Mouse (Mus musculus): ENCODE measurements at regions not wholly inside any gene's neighbourhood (a gene's known extent, or its start where the extent isn't known, plus 50 kb on each side); places are given as distances from the start of the nearest gene placed in this dataset.

DNA sequence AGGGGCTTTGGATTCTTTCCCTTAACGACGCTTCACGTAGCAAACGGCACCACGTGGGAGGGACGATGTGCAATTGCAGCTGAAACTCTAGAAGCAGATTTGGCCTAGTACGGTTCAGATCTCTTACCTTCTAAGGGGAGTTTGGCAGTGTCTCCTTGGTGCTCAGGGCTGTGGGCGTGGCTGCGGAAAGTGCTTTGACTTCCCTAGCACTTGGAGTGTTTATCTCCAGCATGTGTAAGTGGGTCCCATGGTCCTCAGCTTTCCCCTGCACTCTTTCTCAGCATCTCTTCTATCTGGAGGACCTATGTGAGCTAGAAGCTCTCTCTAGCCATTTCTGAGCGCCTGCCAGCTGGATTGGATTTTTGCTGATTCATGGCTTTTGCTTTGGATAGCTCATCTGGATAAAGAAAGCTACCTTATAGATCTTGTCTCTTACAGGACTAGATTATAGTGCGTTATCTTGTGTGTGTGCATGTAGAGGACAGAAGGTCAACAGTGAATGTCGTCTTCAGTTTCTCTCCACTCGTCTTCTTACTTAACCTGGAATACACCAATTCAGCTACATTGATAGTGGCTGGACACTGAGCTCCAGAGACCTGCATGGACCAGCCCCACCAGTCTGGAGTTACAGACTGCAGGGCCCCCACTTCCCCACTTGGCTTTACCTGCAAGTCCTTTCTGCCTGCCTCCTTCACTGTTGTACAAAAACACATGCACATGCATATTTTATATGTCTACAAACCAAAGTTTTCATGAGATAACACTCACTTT is 92.8 kb upstream of the Serbp1 start:
- no peak overlapping the region for H3K4me3 ChIP-seq
- H3K4me1 ChIP-seq, result peaks cover 19% of the 10 kb centered on the region
- H3K36me3 ChIP-seq, result no peaks in the 10 kb centered on the region
- H3K27ac ChIP-seq, result no peak overlapping the region
- no peaks in the 10 kb centered on the region for H3K9me3 ChIP-seq (replicated peaks)
- DNase-seq (ENCODE audit: low spot score), result no peak
- 61% methylated on average over 13 of the region's 13 CpGs for WGBS
- H3K27me3 ChIP-seq (ENCODE audit: low read depth, poor library complexity, severe bottlenecking), result no peaks in the 10 kb centered on the region

DNA sequence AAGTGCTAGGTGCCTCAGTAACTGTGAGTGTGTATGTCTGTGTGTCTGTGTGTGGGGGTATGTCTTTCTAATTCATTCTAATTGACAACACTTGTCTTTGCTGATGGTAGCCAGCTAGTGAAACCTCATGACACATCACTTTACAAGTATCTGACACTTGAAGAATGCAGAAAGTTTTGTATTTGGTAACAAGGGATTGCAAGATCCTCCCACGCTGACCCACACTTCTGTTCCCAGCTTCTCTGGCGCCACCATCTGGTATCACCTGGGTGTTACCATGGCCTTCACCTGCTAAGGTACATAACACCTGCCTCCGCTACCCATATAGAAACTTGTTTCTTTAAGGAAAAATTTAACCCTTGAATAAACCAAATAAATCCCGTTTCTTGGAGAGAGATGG is 95.8 kb upstream of the Serbp1 start:
- peaks cover 28% of the 10 kb centered on the region for H3K4me1 ChIP-seq
- 31% methylated on average over 4 of the region's 4 CpGs for WGBS
- H3K4me3 ChIP-seq, result no peak overlapping the region
- no peaks in the 10 kb centered on the region for H3K27me3 ChIP-seq (ENCODE audit: low read depth, poor library complexity, severe bottlenecking)
- peak; percentile 44 for DNase-seq (ENCODE audit: low spot score)
- H3K27ac ChIP-seq, result no peak overlapping the region
- no peaks in the 10 kb centered on the region for H3K36me3 ChIP-seq
- no peaks in the 10 kb centered on the region for H3K9me3 ChIP-seq (replicated peaks)

- DNase-seq (ENCODE audit: low spot score), result no peak
- Histone ChIP-seq H3K27ac (no peak overlapping the region), H3K4me1 (peaks cover 16% of the 10 kb centered on the region), H3K9me3 (replicated peaks) (no peaks in the 10 kb centered on the region), H3K4me3 (no peak overlapping the region), H3K27me3 (ENCODE audit: low read depth, poor library complexity, severe bottlenecking) (no peaks in the 10 kb centered on the region), H3K36me3 (no peaks in the 10 kb centered on the region)
- WGBS, result 79% methylated on average over 6 of the region's 6 CpGs
Observed at GRCm38 (mm10) chr6:67140645-67141250, 97.2 kb upstream of the Serbp1 start.

DNA sequence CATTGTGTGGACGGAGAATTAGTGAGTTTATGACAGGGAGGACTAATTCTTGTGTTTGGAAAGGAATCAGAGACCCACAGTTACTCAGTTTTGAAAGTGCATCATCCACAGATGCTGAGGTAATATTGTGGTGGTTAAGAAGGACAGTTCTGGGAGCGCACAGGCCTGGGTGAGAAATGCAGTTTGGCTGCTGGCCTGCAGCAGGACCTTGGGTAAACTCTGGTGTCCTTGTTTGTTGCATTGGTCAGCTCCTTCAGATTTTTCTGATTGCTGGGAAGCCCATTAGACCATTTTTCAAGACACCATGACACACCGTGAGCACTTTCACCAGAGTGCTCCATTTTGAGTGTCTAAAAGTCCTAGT is 99.0 kb upstream of the Serbp1 start:
- peaks cover 20% of the 10 kb centered on the region for H3K4me1 ChIP-seq
- no peaks in the 10 kb centered on the region for H3K9me3 ChIP-seq (replicated peaks)
- H3K4me3 ChIP-seq, result no peak overlapping the region
- H3K27ac ChIP-seq, result no peak overlapping the region
- no peaks in the 10 kb centered on the region for H3K36me3 ChIP-seq
- WGBS, result 89% methylated on average over 3 of the region's 3 CpGs
- H3K27me3 ChIP-seq (ENCODE audit: low read depth, poor library complexity, severe bottlenecking), result no peaks in the 10 kb centered on the region
- no peak for DNase-seq (ENCODE audit: low spot score)

GRCm38 (mm10) chr6:67138302-67139011 is 99.5 kb upstream of the Serbp1 start:
- Histone ChIP-seq H3K36me3 (no peaks in the 10 kb centered on the region), H3K27ac (no peak overlapping the region), H3K4me1 (peaks cover 20% of the 10 kb centered on the region), H3K9me3 (replicated peaks) (no peaks in the 10 kb centered on the region), H3K4me3 (no peak overlapping the region), H3K27me3 (ENCODE audit: low read depth, poor library complexity, severe bottlenecking) (no peaks in the 10 kb centered on the region)
- 64% methylated on average over 13 of the region's 13 CpGs for WGBS
- DNase-seq (ENCODE audit: low spot score), result no peak

DNA sequence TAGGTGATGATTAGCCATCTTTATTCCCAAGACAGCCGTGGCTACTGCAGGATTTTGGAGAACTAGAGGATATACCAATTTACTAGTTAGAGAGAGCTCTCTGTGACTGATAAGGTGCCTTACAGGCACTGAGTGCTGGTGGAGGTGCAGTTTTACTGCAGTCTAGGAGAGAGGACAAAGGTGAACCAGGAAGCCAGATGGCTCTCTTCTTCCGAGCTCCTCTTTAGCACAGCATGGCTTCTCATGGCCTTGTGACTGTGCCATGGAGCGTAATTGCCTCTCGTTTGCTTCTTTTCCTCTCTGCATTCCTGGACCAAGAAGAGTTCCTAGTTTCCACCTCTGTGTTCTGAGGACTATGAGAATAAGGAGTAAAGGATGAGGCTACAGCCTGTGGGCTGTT is 100.2 kb upstream of the Gadd45a start:
- Histone ChIP-seq H3K27me3 (ENCODE audit: low read depth, poor library complexity, severe bottlenecking) (no peaks in the 10 kb centered on the region), H3K9me3 (replicated peaks) (no peaks in the 10 kb centered on the region), H3K36me3 (no peaks in the 10 kb centered on the region), H3K4me1 (peaks cover 20% of the 10 kb centered on the region), H3K27ac (no peak overlapping the region), H3K4me3 (no peak overlapping the region)
- 69% methylated on average over 4 of the region's 4 CpGs for WGBS
- no peak for DNase-seq (ENCODE audit: low spot score)

- Histone ChIP-seq H3K4me1 (peaks cover 17% of the 10 kb centered on the region), H3K4me3 (no peak overlapping the region), H3K36me3 (no peaks in the 10 kb centered on the region), H3K9me3 (replicated peaks) (no peaks in the 10 kb centered on the region), H3K27me3 (ENCODE audit: low read depth, poor library complexity, severe bottlenecking) (no peaks in the 10 kb centered on the region), H3K27ac (peak overlapping the region; percentile 79)
- DNase-seq (ENCODE audit: low spot score), result no peak
- WGBS, result 20% methylated on average over 1 of the region's 1 CpGs
Observed at GRCm38 (mm10) chr6:67134915-67135314, 97.7 kb upstream of the Gadd45a start.

DNA sequence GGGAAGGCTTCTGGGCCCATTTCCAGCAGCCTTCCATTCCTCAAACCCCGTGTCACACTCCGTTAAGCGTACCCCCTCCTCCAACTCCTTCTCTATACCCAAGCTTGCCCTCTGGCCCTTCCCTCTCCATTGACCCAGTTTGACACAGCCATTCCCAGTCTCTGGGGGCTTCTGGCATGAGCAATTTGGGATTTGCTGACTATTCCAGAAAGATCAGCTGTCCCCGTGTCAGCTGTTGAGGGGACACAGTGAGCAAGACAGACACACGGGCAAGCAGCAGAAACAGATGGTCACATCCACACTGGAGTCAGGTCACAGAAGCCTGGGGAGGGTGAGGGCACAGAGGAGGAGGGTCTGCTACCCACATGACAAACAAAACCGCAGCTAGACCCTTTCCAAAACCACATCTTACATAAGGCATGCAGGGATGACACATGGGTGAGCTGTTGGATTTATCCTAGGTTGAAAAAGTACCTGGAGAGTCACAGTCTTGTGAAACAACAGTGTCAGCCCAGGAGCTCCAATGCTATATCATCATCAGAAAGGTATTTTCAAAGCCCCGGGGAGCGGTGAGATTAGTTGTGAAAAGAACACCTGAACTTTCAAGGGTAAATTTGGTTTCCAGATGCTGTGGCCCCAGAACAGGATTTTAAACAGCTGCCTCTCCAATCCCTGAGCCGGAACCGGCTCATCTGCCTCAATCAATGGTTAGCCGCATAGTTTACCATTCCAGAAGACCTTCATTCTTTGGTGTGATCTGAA is 93.5 kb upstream of the Gadd45a start:
- no peaks in the 10 kb centered on the region for H3K36me3 ChIP-seq
- peaks cover 16% of the 10 kb centered on the region for H3K4me1 ChIP-seq
- no peaks in the 10 kb centered on the region for H3K27me3 ChIP-seq (ENCODE audit: low read depth, poor library complexity, severe bottlenecking)
- H3K9me3 ChIP-seq (replicated peaks), result no peaks in the 10 kb centered on the region
- H3K4me3 ChIP-seq, result no peak overlapping the region
- no peak for DNase-seq (ENCODE audit: low spot score)
- no peak overlapping the region for H3K27ac ChIP-seq
- 85% methylated on average over 11 of the region's 11 CpGs for WGBS

DNA sequence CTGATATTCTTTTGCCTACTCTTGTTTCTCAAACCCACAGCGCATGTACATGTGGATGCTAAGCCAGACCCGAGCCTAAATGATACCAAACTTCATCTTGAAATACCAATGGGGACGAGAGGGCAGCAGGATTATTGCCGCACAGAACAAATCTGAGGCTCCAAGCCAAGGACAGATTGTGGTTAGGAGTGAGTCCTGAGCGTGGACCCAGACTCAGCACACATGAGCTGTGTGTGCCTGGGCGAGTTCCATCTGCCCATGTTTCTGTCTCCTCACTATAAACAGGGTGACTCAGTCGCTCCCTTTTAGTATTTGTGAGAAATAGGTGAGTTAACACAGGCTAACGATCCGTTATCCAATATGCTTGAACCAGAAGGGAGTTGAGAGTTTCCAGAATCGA is 92.4 kb upstream of the Gadd45a start:
- no peaks in the 10 kb centered on the region for H3K9me3 ChIP-seq (replicated peaks)
- H3K27me3 ChIP-seq (ENCODE audit: low read depth, poor library complexity, severe bottlenecking), result no peaks in the 10 kb centered on the region
- WGBS, result 91% methylated on average over 10 of the region's 10 CpGs
- no peak for DNase-seq (ENCODE audit: low spot score)
- no peaks in the 10 kb centered on the region for H3K36me3 ChIP-seq
- H3K4me1 ChIP-seq, result peaks cover 7% of the 10 kb centered on the region; the same call in 1 of the 2 replicates
- H3K4me3 ChIP-seq, result no peak overlapping the region
- H3K27ac ChIP-seq, result no peak overlapping the region

- no peak overlapping the region for H3K27ac ChIP-seq
- H3K4me1 ChIP-seq, result peaks cover 7% of the 10 kb centered on the region; the same call in 1 of the 2 replicates
- no peaks in the 10 kb centered on the region for H3K27me3 ChIP-seq (ENCODE audit: low read depth, poor library complexity, severe bottlenecking)
- no peak overlapping the region for H3K4me3 ChIP-seq
- no peaks in the 10 kb centered on the region for H3K9me3 ChIP-seq (replicated peaks)
- no peaks in the 10 kb centered on the region for H3K36me3 ChIP-seq
- DNase-seq (ENCODE audit: low spot score), result no peak
- 40% methylated on average over 16 of the region's 16 CpGs for WGBS
Observed at GRCm38 (mm10) chr6:67128503-67129463, 91.5 kb upstream of the Gadd45a start.

DNA sequence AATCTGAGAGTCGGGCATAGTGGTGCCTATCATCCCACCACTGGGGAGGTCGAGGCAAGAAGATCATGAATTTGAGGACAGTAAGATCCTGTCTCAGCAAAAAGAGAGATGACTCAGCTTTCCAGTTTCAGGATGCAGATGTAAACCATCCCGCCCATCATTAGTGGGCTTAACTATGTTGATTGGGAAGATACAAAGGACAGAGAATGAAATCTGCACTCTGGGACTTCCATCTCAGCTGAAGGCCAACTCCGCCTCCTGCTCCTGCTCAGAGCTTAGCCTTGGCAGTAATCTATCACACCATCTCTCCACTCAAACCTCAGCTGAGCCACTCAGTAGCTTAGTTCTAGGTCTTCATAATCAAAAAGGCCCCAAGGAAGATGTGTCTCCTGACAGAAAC is 90.5 kb upstream of the Gadd45a start:
- no peak overlapping the region for H3K4me3 ChIP-seq
- H3K9me3 ChIP-seq (replicated peaks), result no peaks in the 10 kb centered on the region
- 94% methylated on average over 4 of the region's 4 CpGs for WGBS
- no peak overlapping the region for H3K27ac ChIP-seq
- H3K4me1 ChIP-seq, result peaks cover 7% of the 10 kb centered on the region; the same call in 1 of the 2 replicates
- no peak for DNase-seq (ENCODE audit: low spot score)
- no peaks in the 10 kb centered on the region for H3K36me3 ChIP-seq
- H3K27me3 ChIP-seq (ENCODE audit: low read depth, poor library complexity, severe bottlenecking), result no peaks in the 10 kb centered on the region

DNA sequence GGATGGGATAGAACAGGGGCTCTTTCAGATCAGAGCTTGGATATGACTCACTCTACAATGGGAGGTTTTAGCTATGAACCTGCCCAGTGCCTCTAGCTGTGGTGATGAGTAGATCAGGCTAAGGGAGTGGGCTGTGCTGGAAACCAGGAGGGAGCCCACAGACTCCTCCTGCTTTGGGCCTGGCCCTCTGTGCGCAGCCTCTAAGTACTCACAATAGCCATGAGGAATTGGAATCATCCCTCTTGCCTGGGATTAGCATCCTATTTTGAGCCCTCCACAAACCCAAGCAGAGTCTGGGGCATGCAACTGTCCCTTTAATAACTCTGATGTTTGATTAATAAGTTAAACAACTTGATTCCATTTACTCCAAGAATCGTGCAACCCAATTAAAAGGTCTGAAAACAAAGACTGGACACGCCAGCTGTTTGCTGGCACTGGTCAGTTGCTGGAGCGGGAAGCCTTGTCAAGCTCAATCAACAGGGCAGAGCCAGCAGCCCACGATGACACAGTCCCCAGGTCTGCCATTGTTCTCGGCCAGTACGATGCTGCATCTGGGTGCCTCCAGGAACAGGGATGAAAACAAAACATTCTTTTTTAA is 88.6 kb upstream of the Gadd45a start:
- Histone ChIP-seq H3K4me3 (no peak overlapping the region), H3K27me3 (ENCODE audit: low read depth, poor library complexity, severe bottlenecking) (no peaks in the 10 kb centered on the region), H3K36me3 (no peaks in the 10 kb centered on the region), H3K4me1 (peaks cover 7% of the 10 kb centered on the region; the same call in 1 of the 2 replicates), H3K27ac (no peak overlapping the region), H3K9me3 (replicated peaks) (no peaks in the 10 kb centered on the region)
- DNase-seq (ENCODE audit: low spot score), result no peak
- 84% methylated on average over 7 of the region's 7 CpGs for WGBS
